Mouse (Mus musculus): ENCODE results near the gene Pacs2. TPM values are rescaled to one million over a fixed set of nuclear protein-coding genes. Genes with fewer than 3 reads are reported as not detected.

Gene Pacs2
- polyA plus RNA-seq, 1 experiment = 2.8 TPM

- TF ChIP-seq TAL1 (IDR thresholded peaks at IDR 0.05; ENCODE audit: low read length) (no peak), GATA1 (IDR thresholded peaks at IDR 0.05; ENCODE audit: low read length) (no peak)
- Histone ChIP-seq H3K27me3 (ENCODE audit: control insufficient read depth) (peaks cover 23% of the 10 kb centered on the region), H3K4me3 (replicated peaks) (no peak overlapping the region), H3K36me3 (ENCODE audit: control insufficient read depth) (no peaks in the 10 kb centered on the region), H3K4me1 (ENCODE audit: control insufficient read depth) (no peaks in the 10 kb centered on the region), H3K9me3 (ENCODE audit: control insufficient read depth, low read length) (no peaks in the 10 kb centered on the region)
Measured at GRCm38 (mm10) chr12:113088026-113088425, 73.7 kb downstream of the Pacs2 start.

DNA sequence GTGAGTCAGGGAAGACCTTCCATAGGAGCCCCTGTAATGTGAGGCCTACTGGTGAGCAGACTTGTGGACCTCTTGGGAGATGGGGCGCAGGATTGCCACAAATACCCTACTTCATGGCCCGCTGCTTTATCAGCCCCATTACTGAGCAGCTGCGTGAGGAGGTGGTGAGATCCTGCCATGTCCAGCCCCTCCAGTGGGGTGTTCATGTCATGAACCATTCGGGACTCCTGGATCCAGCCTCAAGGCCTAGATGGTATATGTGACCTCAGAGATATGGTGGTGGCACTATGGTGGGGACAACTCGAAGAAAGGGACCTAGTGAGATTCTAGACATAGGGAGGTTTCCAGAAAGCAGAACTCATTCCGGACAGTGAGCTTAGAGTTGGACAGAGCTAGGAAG is 74.8 kb downstream of the Pacs2 start:
- Histone ChIP-seq H3K27me3 (ENCODE audit: control insufficient read depth) (peaks cover 15% of the 10 kb centered on the region), H3K36me3 (ENCODE audit: control insufficient read depth) (no peaks in the 10 kb centered on the region)

DNA sequence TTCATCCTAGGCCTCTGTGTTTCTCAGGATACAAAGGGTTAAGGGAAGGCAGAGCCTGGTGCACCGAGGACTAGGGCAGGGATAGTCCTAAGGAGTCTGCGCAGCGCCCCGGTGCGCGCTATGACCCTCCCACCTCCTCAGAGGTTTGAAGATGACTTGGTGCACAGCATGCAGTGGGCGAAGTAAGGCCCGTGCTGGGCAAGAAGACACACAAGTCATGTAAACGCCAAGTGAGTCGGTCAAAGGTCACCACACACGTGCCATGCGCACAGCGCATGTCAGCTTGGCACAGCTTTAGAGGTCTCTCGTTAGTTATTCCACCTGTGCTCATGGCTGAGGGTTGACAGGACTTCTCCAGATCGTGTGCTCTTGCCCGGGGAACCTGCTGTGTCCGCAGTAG is 75.7 kb downstream of the Pacs2 start:
- Histone ChIP-seq H3K4me3 (replicated peaks) (no peak overlapping the region), H3K36me3 (ENCODE audit: control insufficient read depth) (no peaks in the 10 kb centered on the region), H3K9me3 (ENCODE audit: control insufficient read depth, low read length) (no peaks in the 10 kb centered on the region), H3K4me1 (ENCODE audit: control insufficient read depth) (no peaks in the 10 kb centered on the region; the same call in 1 of the 2 replicates), H3K27me3 (ENCODE audit: control insufficient read depth) (peaks cover 16% of the 10 kb centered on the region)
- TF ChIP-seq TAL1 (IDR thresholded peaks at IDR 0.05; ENCODE audit: low read length) = no peak
- no peak for TF ChIP-seq GATA1 (IDR thresholded peaks at IDR 0.05; ENCODE audit: low read length)

More for the DNA sequence above, 74.8 kb downstream of the Pacs2 start:
- no peak for TF ChIP-seq TAL1 (IDR thresholded peaks at IDR 0.05; ENCODE audit: low read length)
- no peak for TF ChIP-seq GATA1 (IDR thresholded peaks at IDR 0.05; ENCODE audit: low read length)
- Histone ChIP-seq H3K4me3 (replicated peaks) (no peak overlapping the region), H3K4me1 (ENCODE audit: control insufficient read depth) (no peaks in the 10 kb centered on the region), H3K9me3 (ENCODE audit: control insufficient read depth, low read length) (no peaks in the 10 kb centered on the region)

DNA sequence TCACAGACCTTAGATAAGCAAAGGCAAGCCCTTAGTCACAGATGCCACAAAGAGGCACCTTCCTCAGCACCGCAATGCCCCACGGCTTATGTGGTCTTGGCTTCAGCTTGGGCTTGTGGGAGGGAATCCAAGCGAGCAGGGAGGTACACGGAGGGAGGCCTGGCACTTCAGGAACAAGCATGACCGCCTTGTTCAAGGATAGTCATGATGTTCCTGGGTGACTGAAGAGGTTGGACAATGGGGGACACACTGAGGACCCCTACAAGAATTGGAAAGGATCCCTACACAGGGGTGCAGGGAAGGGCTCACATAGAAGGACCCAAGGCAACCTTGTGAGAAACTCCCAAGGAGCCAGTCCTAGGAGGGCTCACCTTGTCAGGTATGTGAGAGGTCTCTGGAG is 82.7 kb downstream of the Pacs2 start:
- H3K4me3 ChIP-seq (replicated peaks) = no peak overlapping the region
- TF ChIP-seq TAL1 (IDR thresholded peaks at IDR 0.05; ENCODE audit: low read length) (no peak), GATA1 (IDR thresholded peaks at IDR 0.05; ENCODE audit: low read length) (no peak)

DNA sequence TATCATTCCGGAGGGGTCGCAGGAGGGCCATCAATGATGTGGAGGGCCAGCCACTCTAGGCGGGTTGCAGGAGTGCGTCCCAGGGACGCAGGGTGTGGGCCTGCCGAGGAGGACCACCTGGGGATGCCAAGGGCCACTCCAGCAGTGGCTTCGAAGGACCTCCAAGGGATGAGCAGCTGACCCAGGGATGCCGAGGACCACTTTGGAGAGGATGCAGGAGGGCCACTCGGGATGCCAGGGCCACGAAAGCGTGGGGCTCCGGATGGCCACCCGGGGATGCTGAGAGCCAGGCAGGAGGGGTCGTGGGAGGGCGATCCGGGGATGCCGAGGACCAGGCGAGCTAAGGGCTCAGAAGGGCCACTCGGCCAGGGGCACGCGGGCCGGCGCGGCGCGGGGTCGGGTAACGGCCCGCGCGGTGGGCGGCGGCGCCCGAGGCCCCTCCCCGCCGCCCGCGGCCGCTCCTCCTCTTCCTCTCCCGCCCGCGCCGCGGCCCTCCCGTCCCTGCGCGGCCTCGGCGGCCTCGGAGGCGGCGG is 83.5 kb downstream of the Pacs2 start, which contains the start of gene Mta1:
Mta1 (plus strand) TSS at position 530 of the 533 bp plus-strand sequence.
- peaks cover 26% of the 10 kb centered on the region for H3K36me3 ChIP-seq (ENCODE audit: control insufficient read depth)
- TF ChIP-seq TAL1 (IDR thresholded peaks at IDR 0.05; ENCODE audit: low read length) (no peak), GATA1 (IDR thresholded peaks at IDR 0.05; ENCODE audit: low read length) (no peak)
- peaks cover 48% of the 10 kb centered on the region for H3K4me1 ChIP-seq (ENCODE audit: control insufficient read depth)
- H3K27me3 ChIP-seq (ENCODE audit: control insufficient read depth) = peaks cover 11% of the 10 kb centered on the region
- H3K4me3 ChIP-seq (replicated peaks) = peak within 1 kb of the TSS; percentile 86
- H3K9me3 ChIP-seq (ENCODE audit: control insufficient read depth, low read length) = no peaks in the 10 kb centered on the region

More for the DNA sequence above, 82.7 kb downstream of the Pacs2 start:
- Histone ChIP-seq H3K27me3 (ENCODE audit: control insufficient read depth) (peaks cover 11% of the 10 kb centered on the region), H3K9me3 (ENCODE audit: control insufficient read depth, low read length) (no peaks in the 10 kb centered on the region), H3K36me3 (ENCODE audit: control insufficient read depth) (peaks cover 21% of the 10 kb centered on the region), H3K4me1 (ENCODE audit: control insufficient read depth) (peaks cover 41% of the 10 kb centered on the region)

DNA sequence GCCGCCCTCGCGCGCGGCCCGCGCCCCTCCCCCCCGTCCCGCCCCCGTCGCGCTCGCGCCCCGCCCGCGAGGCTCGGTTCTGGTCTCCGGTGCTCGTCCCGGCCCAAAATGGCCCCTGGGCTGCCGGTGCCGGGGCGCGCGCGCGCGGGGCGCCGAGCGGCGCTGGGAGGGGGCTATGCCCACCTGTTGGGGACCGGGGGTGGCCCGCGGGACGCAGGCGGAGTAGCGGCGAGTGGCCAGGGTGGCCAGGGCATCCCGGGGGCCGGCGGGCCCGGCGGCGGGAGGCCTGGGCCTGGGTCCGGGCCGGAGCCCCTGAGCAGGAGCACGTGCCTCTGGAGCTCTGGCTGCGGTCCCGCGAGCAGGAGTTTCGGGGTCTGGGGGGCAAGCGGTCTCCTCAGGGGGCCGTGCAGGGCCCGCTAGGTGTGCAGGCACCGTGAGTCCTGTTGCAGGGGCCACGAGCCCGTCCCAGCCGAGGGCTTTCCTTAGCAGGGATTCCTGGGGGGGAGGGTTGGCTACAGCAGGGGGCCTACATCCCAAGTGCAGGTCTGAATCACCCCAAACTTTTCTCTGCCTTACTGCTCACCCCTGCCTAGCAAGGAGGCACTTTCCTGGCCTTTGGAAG is 84.3 kb downstream of the Pacs2 start:
- Histone ChIP-seq H3K9me3 (ENCODE audit: control insufficient read depth, low read length) (no peaks in the 10 kb centered on the region), H3K27me3 (ENCODE audit: control insufficient read depth) (peaks cover 11% of the 10 kb centered on the region), H3K36me3 (ENCODE audit: control insufficient read depth) (peaks cover 32% of the 10 kb centered on the region), H3K4me1 (ENCODE audit: control insufficient read depth) (peaks cover 56% of the 10 kb centered on the region), H3K4me3 (replicated peaks) (peak overlapping the region; percentile 86)
- no peak for TF ChIP-seq TAL1 (IDR thresholded peaks at IDR 0.05; ENCODE audit: low read length)
- no peak for TF ChIP-seq GATA1 (IDR thresholded peaks at IDR 0.05; ENCODE audit: low read length)

GRCm38 (mm10) chr12:113099470-113100237 is 85.3 kb downstream of the Pacs2 start:
- H3K36me3 ChIP-seq (ENCODE audit: control insufficient read depth) = peaks cover 41% of the 10 kb centered on the region
- no peak for TF ChIP-seq TAL1 (IDR thresholded peaks at IDR 0.05; ENCODE audit: low read length)
- TF ChIP-seq GATA1 (IDR thresholded peaks at IDR 0.05; ENCODE audit: low read length) = no peak
- H3K4me3 ChIP-seq (replicated peaks) = peak overlapping the region; percentile 86
- H3K9me3 ChIP-seq (ENCODE audit: control insufficient read depth, low read length) = no peaks in the 10 kb centered on the region
- peaks cover 66% of the 10 kb centered on the region for H3K4me1 ChIP-seq (ENCODE audit: control insufficient read depth)
- peaks cover 11% of the 10 kb centered on the region for H3K27me3 ChIP-seq (ENCODE audit: control insufficient read depth)

DNA sequence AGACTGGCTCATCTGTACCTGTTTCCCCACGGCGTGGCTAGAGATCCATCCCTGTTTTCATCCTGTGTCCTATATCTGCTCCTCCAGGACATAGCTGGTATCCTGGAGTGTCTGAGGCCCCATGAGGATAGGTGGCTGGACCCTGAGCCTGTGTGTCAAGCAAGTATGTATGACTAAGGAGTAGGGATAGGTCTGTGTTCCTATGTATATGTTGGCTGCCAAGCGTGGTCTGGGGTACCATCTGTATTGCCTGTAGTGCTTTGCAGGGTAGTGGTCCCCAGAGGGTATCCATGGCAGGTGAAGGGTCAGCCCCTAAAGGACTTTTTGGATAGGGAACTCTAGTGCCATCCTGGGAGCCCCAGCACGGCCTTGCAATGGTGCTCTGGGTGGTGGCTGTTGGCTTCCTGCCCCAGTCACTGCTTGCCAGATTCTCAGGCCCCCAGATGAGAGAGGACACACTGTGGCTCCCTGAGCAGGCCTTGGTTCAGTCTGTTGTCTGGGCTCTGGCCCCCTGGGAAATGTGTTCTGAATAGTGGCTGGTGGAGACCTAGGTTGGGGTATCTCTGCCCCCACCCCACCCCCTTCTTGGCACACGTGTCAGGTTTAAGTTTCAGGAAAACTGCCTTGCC is 86.3 kb downstream of the Pacs2 start:
- Histone ChIP-seq H3K4me1 (ENCODE audit: control insufficient read depth) (peaks cover 74% of the 10 kb centered on the region), H3K36me3 (ENCODE audit: control insufficient read depth) (peaks cover 45% of the 10 kb centered on the region), H3K4me3 (replicated peaks) (no peak overlapping the region), H3K27me3 (ENCODE audit: control insufficient read depth) (peaks cover 6% of the 10 kb centered on the region), H3K9me3 (ENCODE audit: control insufficient read depth, low read length) (no peaks in the 10 kb centered on the region; the same call in 1 of the 2 replicates)
- no peak for TF ChIP-seq GATA1 (IDR thresholded peaks at IDR 0.05; ENCODE audit: low read length)
- no peak for TF ChIP-seq TAL1 (IDR thresholded peaks at IDR 0.05; ENCODE audit: low read length)

Measured in erythroblast, embryonic 14.5 days (primary cell).